Mouse (Mus musculus) lung, embryonic 16.5 days (tissue): ENCODE results near the gene Riok1. TPM values are rescaled to one million over a fixed set of nuclear protein-coding genes. Genes with fewer than 3 reads are reported as not detected.

ENCODE experiments used
- ATAC-seq: fragments of 200-750 bp; cut with Nextera tagmentation; 2 replicates; pipeline ENCODE4 v1.8.0; 2017; ENCODE audit warnings: low read depth, mild to moderate bottlenecking, moderate library complexity
- H3K27ac ChIP-seq: fragments of 300-500 bp; sonication (generic); 2 replicates; pipeline ENCODE4 v1.5.1; 2014; ENCODE audit warnings: mild to moderate bottlenecking, control low read depth, low read length
- H3K27me3 ChIP-seq: fragments of 300-500 bp; sonication (generic); 2 replicates; pipeline ENCODE4 v1.6.1; 2014; ENCODE audit warnings: low read depth, low read length, mixed read lengths; ENCODE audit not compliant: control insufficient read depth, insufficient read depth
- H3K36me3 ChIP-seq: fragments of 300-500 bp; sonication (generic); 2 replicates; pipeline ENCODE4 v1.6.1; 2014; ENCODE audit warnings: low read length; ENCODE audit not compliant: control insufficient read depth, insufficient read depth
- H3K4me1 ChIP-seq: fragments of 300-500 bp; sonication (generic); replicated peaks from 2 replicates; pipeline ENCODE4 v1.6.1; 2014; ENCODE audit warnings: low read length, mixed read lengths; ENCODE audit not compliant: control insufficient read depth, insufficient read depth
- H3K4me2 ChIP-seq: fragments of 300-500 bp; sonication (generic); 2 replicates; pipeline ENCODE4 v1.6.1; 2014; ENCODE audit warnings: low read depth, low read length, control low read depth
- H3K4me3 ChIP-seq: fragments of 300-500 bp; sonication (generic); 2 replicates; pipeline ENCODE4 v1.5.1; 2014; ENCODE audit warnings: mild to moderate bottlenecking, low read length, control low read depth
- H3K9ac ChIP-seq: fragments of 300-500 bp; sonication (generic); 2 replicates; pipeline ENCODE4 v1.6.1; 2014; ENCODE audit warnings: low read length, control low read depth
- H3K9me3 ChIP-seq: fragments of 300-500 bp; sonication (generic); 2 replicates; pipeline ENCODE4 v1.6.1; 2016; ENCODE audit warnings: low read length; ENCODE audit not compliant: control insufficient read depth
- WGBS: fragments of 180-500 bp; shearing (Covaris S2); extraction: QIAGEN DNeasy Blood & Tissue Kit; methylation state at CpG from one replicate; pipeline ENCODE4 v1.1.7; 2014; 5-methylcytosine and 5-hydroxymethylcytosine counted together
- microRNA-seq: library from miRNA; unstranded; fragments of <30 nt; microRNA quantifications from one replicate; pipeline ENCODE4, GENCODE M21; 2016
- polyA plus RNA-seq: library from polyadenylated mRNA; unstranded; fragments of >200 nt; fragmentation: Nextera tagmentation; extraction: Ambion mirVana; gene quantifications from 2 replicates; pipeline ENCODE4 v1.2.1, GENCODE M21; 2015

The Riok1 gene
- polyA plus RNA-seq, 1 experiment from 2014 or later, result 56.0 TPM

- ATAC-seq, result no peak
- WGBS, result 89% methylated on average over 10 of the region's 10 CpGs
- Histone ChIP-seq H3K4me2 (no peak overlapping the region), H3K9ac (no peak overlapping the region), H3K4me3 (no peak overlapping the region), H3K36me3 (no peaks in the 10 kb centered on the region), H3K27ac (no peak overlapping the region), H3K27me3 (no peaks in the 10 kb centered on the region), H3K4me1 (no peaks in the 10 kb centered on the region), H3K9me3 (no peaks in the 10 kb centered on the region)
Measured at GRCm38 (mm10) chr13:38104501-38104900, 67.7 kb downstream of the Riok1 start.

GRCm38 (mm10) chr13:38109081-38109480, 72.3 kb downstream of the Riok1 start:
- Histone ChIP-seq H3K4me1 (no peaks in the 10 kb centered on the region), H3K27me3 (no peaks in the 10 kb centered on the region), H3K4me2 (no peak overlapping the region), H3K4me3 (no peak overlapping the region), H3K9ac (no peak overlapping the region), H3K36me3 (no peaks in the 10 kb centered on the region), H3K27ac (no peak overlapping the region), H3K9me3 (no peaks in the 10 kb centered on the region)
- 83% methylated on average over 9 of the region's 9 CpGs for WGBS
- ATAC-seq, result no peak

Small RNAs within 50 kb of the gene (microRNA-seq; reads per million reads assigned to microRNA genes)
- gene Gm27387, result not detected

Other genes with a start within 250 kb of the Riok1 start
- gene Ssr1, start 42.8 kb upstream of the Riok1 start, polyA plus RNA-seq, result 151 and 163 TPM in 2 replicates
- gene Cage1, start 74 bp downstream of the Riok1 start, polyA plus RNA-seq, result 1.1 and 1.9 TPM in 2 replicates
- 7.3 and 7.7 TPM in 2 replicates for gene Dsp, start 114.3 kb downstream of the Riok1 start, polyA plus RNA-seq
- 35.7 and 39.0 TPM in 2 replicates for gene Snrnp48, start 167.9 kb downstream of the Riok1 start, polyA plus RNA-seq